Mouse (Mus musculus): ENCODE data around the gene Tapt1. TPM values are rescaled to one million over a fixed set of nuclear protein-coding genes. Genes with fewer than 3 reads are reported as not detected.

Gene Tapt1
- total and polyA plus RNA-seq, 2 experiments from 2014 or later = 19.1 to 70.5 TPM

- no peak overlapping the region for H3K9ac ChIP-seq
- no peak overlapping the region for H3K4me3 ChIP-seq (ENCODE audit: low read depth, low read length)
- H3K4me1 ChIP-seq (ENCODE audit: insufficient read depth) = no peaks in the 10 kb centered on the region
- DNase-seq = no peak
- 95% methylated on average over 4 of the region's 4 CpGs for WGBS
- no peaks in the 10 kb centered on the region for H3K9me3 ChIP-seq (ENCODE audit: low read length)
- no peak overlapping the region for H3K27ac ChIP-seq (ENCODE audit: low read depth, low read length)
- ATAC-seq = no peak
- peaks cover 1% of the 10 kb centered on the region; the same call in 1 of the 2 replicates for H3K36me3 ChIP-seq (ENCODE audit: insufficient read depth)
- TF ChIP-seq CTCF (IDR thresholded peaks at IDR 0.05; ENCODE audit: low read depth) = no peak
- no peaks in the 10 kb centered on the region for H3K27me3 ChIP-seq (ENCODE audit: insufficient read depth, low read length)
- H3K4me2 ChIP-seq (ENCODE audit: low read depth) = no peak overlapping the region
Measured at GRCm38 (mm10) chr5:44199109-44199508, 27.3 kb downstream of the Tapt1 start.

DNA sequence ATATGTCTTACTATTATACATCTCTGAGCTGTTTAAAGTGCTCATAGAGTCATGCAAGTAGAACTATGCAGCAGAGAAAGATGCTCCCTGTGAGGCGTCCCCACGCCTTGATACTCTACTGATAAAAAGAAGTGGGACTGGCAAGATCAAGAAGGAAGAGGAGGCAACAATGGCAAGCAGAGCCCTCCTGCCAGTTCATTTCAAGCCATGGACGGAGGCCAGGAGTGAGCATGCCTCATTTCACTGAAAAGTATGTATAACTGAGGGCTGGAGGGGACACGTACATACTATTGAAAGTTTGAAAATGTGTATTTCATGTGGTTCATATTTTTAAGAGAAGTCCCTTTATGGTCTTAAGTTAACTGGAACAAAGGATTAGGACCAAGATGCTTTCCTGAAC, 28.0 kb downstream of the Tapt1 start:
- no peak for TF ChIP-seq CTCF (IDR thresholded peaks at IDR 0.05; ENCODE audit: low read depth)
- Histone ChIP-seq H3K9me3 (ENCODE audit: low read length) (no peaks in the 10 kb centered on the region), H3K4me3 (ENCODE audit: low read depth, low read length) (no peak overlapping the region), H3K36me3 (ENCODE audit: insufficient read depth) (peaks cover 7% of the 10 kb centered on the region; the same call in 1 of the 2 replicates), H3K9ac (no peak overlapping the region), H3K27me3 (ENCODE audit: insufficient read depth, low read length) (no peaks in the 10 kb centered on the region), H3K4me1 (ENCODE audit: insufficient read depth) (no peaks in the 10 kb centered on the region), H3K27ac (ENCODE audit: low read depth, low read length) (no peak overlapping the region), H3K4me2 (ENCODE audit: low read depth) (no peak overlapping the region)
- DNase-seq = no peak
- ATAC-seq = no peak
- WGBS = 74% methylated on average over 4 of the region's 4 CpGs

GRCm38 (mm10) chr5:44197806-44198205, 28.6 kb downstream of the Tapt1 start:
- TF ChIP-seq CTCF (IDR thresholded peaks at IDR 0.05; ENCODE audit: low read depth) = no peak
- 71% methylated on average over 5 of the region's 5 CpGs for WGBS
- H3K27ac ChIP-seq (ENCODE audit: low read depth, low read length) = no peak overlapping the region
- H3K27me3 ChIP-seq (ENCODE audit: insufficient read depth, low read length) = no peaks in the 10 kb centered on the region
- ATAC-seq = no peak
- no peaks in the 10 kb centered on the region for H3K4me1 ChIP-seq (ENCODE audit: insufficient read depth)
- peaks cover 12% of the 10 kb centered on the region for H3K36me3 ChIP-seq (ENCODE audit: insufficient read depth)
- no peak for DNase-seq
- no peak overlapping the region for H3K4me2 ChIP-seq (ENCODE audit: low read depth)
- no peak overlapping the region for H3K4me3 ChIP-seq (ENCODE audit: low read depth, low read length)
- H3K9me3 ChIP-seq (ENCODE audit: low read length) = no peaks in the 10 kb centered on the region
- H3K9ac ChIP-seq = no peak overlapping the region

- Histone ChIP-seq H3K9ac (no peak overlapping the region), H3K27ac (ENCODE audit: low read depth, low read length) (no peak overlapping the region), H3K4me3 (ENCODE audit: low read depth, low read length) (no peak overlapping the region), H3K4me2 (ENCODE audit: low read depth) (no peak overlapping the region), H3K27me3 (ENCODE audit: insufficient read depth, low read length) (no peaks in the 10 kb centered on the region), H3K36me3 (ENCODE audit: insufficient read depth) (peaks cover 16% of the 10 kb centered on the region), H3K9me3 (ENCODE audit: low read length) (no peaks in the 10 kb centered on the region), H3K4me1 (ENCODE audit: insufficient read depth) (no peaks in the 10 kb centered on the region)
- no peak for TF ChIP-seq CTCF (IDR thresholded peaks at IDR 0.05; ENCODE audit: low read depth)
- WGBS = 89% methylated on average over 4 of the region's 4 CpGs
- no peak for DNase-seq
- ATAC-seq = no peak
Measured at GRCm38 (mm10) chr5:44196167-44196566, 30.3 kb downstream of the Tapt1 start.

- DNase-seq (no peak), ATAC-seq (no peak)
- no peaks in the 10 kb centered on the region for H3K27me3 ChIP-seq (ENCODE audit: insufficient read depth, low read length)
- peaks cover 45% of the 10 kb centered on the region for H3K36me3 ChIP-seq (ENCODE audit: insufficient read depth)
- no peak for TF ChIP-seq CTCF (IDR thresholded peaks at IDR 0.05; ENCODE audit: low read depth)
- no peaks in the 10 kb centered on the region for H3K4me1 ChIP-seq (ENCODE audit: insufficient read depth)
- H3K9me3 ChIP-seq (ENCODE audit: low read length) = no peaks in the 10 kb centered on the region
- H3K4me2 ChIP-seq (ENCODE audit: low read depth) = no peak overlapping the region
- H3K27ac ChIP-seq (ENCODE audit: low read depth, low read length) = no peak overlapping the region
- no peak overlapping the region for H3K4me3 ChIP-seq (ENCODE audit: low read depth, low read length)
- H3K9ac ChIP-seq = no peak overlapping the region
Measured at GRCm38 (mm10) chr5:44187370-44187769, 39.1 kb downstream of the Tapt1 start.

- Histone ChIP-seq H3K27ac (ENCODE audit: low read depth, low read length) (no peak overlapping the region), H3K4me3 (ENCODE audit: low read depth, low read length) (no peak overlapping the region), H3K4me2 (ENCODE audit: low read depth) (no peak overlapping the region), H3K4me1 (ENCODE audit: insufficient read depth) (no peaks in the 10 kb centered on the region), H3K36me3 (ENCODE audit: insufficient read depth) (peaks cover 44% of the 10 kb centered on the region), H3K27me3 (ENCODE audit: insufficient read depth, low read length) (no peaks in the 10 kb centered on the region), H3K9ac (no peak overlapping the region), H3K9me3 (ENCODE audit: low read length) (no peaks in the 10 kb centered on the region)
- ATAC-seq = no peak
- 88% methylated on average over 3 of the region's 3 CpGs for WGBS
- TF ChIP-seq CTCF (IDR thresholded peaks at IDR 0.05; ENCODE audit: low read depth) = no peak
- DNase-seq = no peak
Measured at GRCm38 (mm10) chr5:44181669-44182068, 44.8 kb downstream of the Tapt1 start.

- Histone ChIP-seq H3K4me3 (ENCODE audit: low read depth, low read length) (no peak overlapping the region), H3K9me3 (ENCODE audit: low read length) (no peaks in the 10 kb centered on the region), H3K9ac (no peak overlapping the region), H3K27me3 (ENCODE audit: insufficient read depth, low read length) (no peaks in the 10 kb centered on the region), H3K4me1 (ENCODE audit: insufficient read depth) (no peaks in the 10 kb centered on the region), H3K36me3 (ENCODE audit: insufficient read depth) (peaks cover 54% of the 10 kb centered on the region), H3K27ac (ENCODE audit: low read depth, low read length) (no peak overlapping the region), H3K4me2 (ENCODE audit: low read depth) (no peak overlapping the region)
- DNase-seq (no peak), ATAC-seq (no peak)
- TF ChIP-seq CTCF (IDR thresholded peaks at IDR 0.05; ENCODE audit: low read depth) = no peak
- WGBS = 75% methylated on average over 3 of the region's 3 CpGs
Measured at GRCm38 (mm10) chr5:44180450-44180849, 46.0 kb downstream of the Tapt1 start.

GRCm38 (mm10) chr5:44174046-44174445, 52.4 kb downstream of the Tapt1 start:
- Histone ChIP-seq H3K27ac (ENCODE audit: low read depth, low read length) (no peak overlapping the region), H3K4me1 (ENCODE audit: insufficient read depth) (no peaks in the 10 kb centered on the region), H3K4me3 (ENCODE audit: low read depth, low read length) (no peak overlapping the region), H3K9me3 (ENCODE audit: low read length) (no peaks in the 10 kb centered on the region), H3K36me3 (ENCODE audit: insufficient read depth) (peaks cover 39% of the 10 kb centered on the region), H3K27me3 (ENCODE audit: insufficient read depth, low read length) (no peaks in the 10 kb centered on the region), H3K4me2 (ENCODE audit: low read depth) (no peak overlapping the region), H3K9ac (no peak overlapping the region)
- no peak for TF ChIP-seq CTCF (IDR thresholded peaks at IDR 0.05; ENCODE audit: low read depth)
- DNase-seq (no peak), ATAC-seq (no peak)
- 90% methylated on average over 5 of the region's 5 CpGs for WGBS
